Comparison of ENCODE assay signal across 8 mouse cellular contexts in genomic region chr5:74194841-74195613, GRCm38 (mm10). TPM values are rescaled to one million over a fixed set of nuclear protein-coding genes. Genes with fewer than 3 reads are reported as not detected.
DNase-seq lines count a peak whose midpoint lies in the region; ATAC-seq and TF ChIP-seq lines count a peak whose summit lies in the region.

TSS of gene Rasl11b (plus strand) at chr5:74195286.

- peak; percentile 39 for TF ChIP-seq POLR2A in brain, embryonic 14.5 days (IDR thresholded peaks at IDR 0.05; ENCODE audit: borderline replicate concordance, extremely low read depth, insufficient read depth, insufficient read length, poor library complexity, severe bottlenecking)

- no peaks in the 10 kb centered on the region for H3K27me3 ChIP-seq in heart, embryonic 11.5 days (ENCODE audit: control insufficient read depth, insufficient read depth, low read length)
- H3K27me3 ChIP-seq in kidney, embryonic 16.5 days (ENCODE audit: insufficient read depth, low read length), result no peaks in the 10 kb centered on the region
- H3K27me3 ChIP-seq in splenic B cell, adult 2 months (ENCODE audit: control insufficient read depth, insufficient read depth, low read length, poor library complexity, severe bottlenecking), result peaks cover 3% of the 10 kb centered on the region; the same call in 1 of the 2 replicates

- H3K4me1 ChIP-seq in heart, embryonic 11.5 days (ENCODE audit: control insufficient read depth, insufficient read depth, low read length), result peaks cover 45% of the 10 kb centered on the region
- peaks cover 42% of the 10 kb centered on the region for H3K4me1 ChIP-seq in kidney, embryonic 16.5 days (ENCODE audit: insufficient read depth, low read length)

- peak within 1 kb of the TSS; percentile 83 for H3K4me3 ChIP-seq in heart, embryonic 11.5 days (ENCODE audit: low read depth, low read length)
- H3K4me3 ChIP-seq in kidney, embryonic 16.5 days (ENCODE audit: low read length), result peak within 1 kb of the TSS; percentile 68

- peak; percentile 95 for DNase-seq in CD4-positive, CD25-positive, alpha-beta regulatory T cell, adult 2 months (ENCODE audit: low read depth, low spot score)
- peak; percentile 95 for DNase-seq in brain, embryonic 14.5 days (ENCODE audit: low read depth)
- peak; percentile 92 for DNase-seq in liver
- DNase-seq in naive thymus-derived CD4-positive, alpha-beta T cell, adult 2 months (ENCODE audit: low read depth), result peak; percentile 94
- peak; percentile 80 for DNase-seq in splenic B cell, adult 2 months (ENCODE audit: low read depth, low spot score)

- H3K9me3 ChIP-seq in heart, embryonic 11.5 days (replicated peaks; ENCODE audit: control insufficient read depth, low read length), result no peaks in the 10 kb centered on the region
- no peaks in the 10 kb centered on the region for H3K9me3 ChIP-seq in kidney, embryonic 16.5 days (ENCODE audit: low read length)

- H3K36me3 ChIP-seq in heart, embryonic 11.5 days (ENCODE audit: control insufficient read depth, insufficient read depth, low read length), result peaks cover 13% of the 10 kb centered on the region
- peaks cover 26% of the 10 kb centered on the region for H3K36me3 ChIP-seq in kidney, embryonic 16.5 days (ENCODE audit: insufficient read depth, low read length)
- H3K36me3 ChIP-seq in splenic B cell, adult 2 months (ENCODE audit: control insufficient read depth, insufficient read depth, low read length, poor library complexity, severe bottlenecking), result no peaks in the 10 kb centered on the region

- under 1% methylated on average over 81 of the region's 82 CpGs for WGBS in heart, embryonic 11.5 days (ENCODE audit: insufficient replicate concordance)
- under 1% methylated on average over 70 of the region's 82 CpGs for WGBS in kidney, embryonic 16.5 days

- H3K9ac ChIP-seq in heart, embryonic 11.5 days (ENCODE audit: low read depth, low read length), result peak within 1 kb of the TSS; percentile 99
- peak within 1 kb of the TSS; percentile 89 for H3K9ac ChIP-seq in kidney, embryonic 16.5 days (replicated peaks; ENCODE audit: low read length)

- TF ChIP-seq CTCF in brain, embryonic 14.5 days (IDR thresholded peaks at IDR 0.05; ENCODE audit: borderline replicate concordance, extremely low read depth, insufficient read depth, insufficient read length), result peak; percentile 33; the same call in 1 of the 2 replicates

- H3K27ac ChIP-seq in heart, embryonic 11.5 days (ENCODE audit: low read depth, low read length), result peak within 1 kb of the TSS; percentile 80
- peak within 1 kb of the TSS; percentile 63 for H3K27ac ChIP-seq in kidney, embryonic 16.5 days (ENCODE audit: low read length)

- peak within 1 kb of the TSS; percentile 94 for H3K4me2 ChIP-seq in heart, embryonic 11.5 days
- peak within 1 kb of the TSS; percentile 98 for H3K4me2 ChIP-seq in kidney, embryonic 16.5 days (replicated peaks; ENCODE audit: low read depth, low read length)

- peak; percentile 66; the same call in 1 of the 2 replicates for ATAC-seq in erythroblast, adult 5-6 weeks (replicated peaks; ENCODE audit: low FRiP score, poor library complexity, severe bottlenecking)
- ATAC-seq in heart, embryonic 11.5 days (replicated peaks; ENCODE audit: insufficient number of reproducible peaks, low FRiP score, low TSS enrichment), result peak; percentile 95
- ATAC-seq in kidney, embryonic 16.5 days (ENCODE audit: low FRiP score, low TSS enrichment), result peak; percentile 94

RNA-seq across cellular contexts. Expression of gene Rasl11b, which starts in this region (rescaled TPM):
- polyA plus RNA-seq in brain, embryonic 14.5 days (2012; rRNA removed), result 16.0 and 22.4 TPM in 2 replicates
- 0.58 and 0.63 TPM in 2 replicates for total RNA-seq in erythroblast, adult 5-6 weeks (2015; ENCODE audit: low replicate concordance)
- 0.70 TPM in 1 of 2 replicates, not detected in the other for total RNA-seq in erythroblast, adult 5-6 weeks (2017; ENCODE audit: low replicate concordance)
- 75.9 and 87.0 TPM in 2 replicates for polyA plus RNA-seq in heart, embryonic 11.5 days (2014; fragmentation: Nextera tagmentation; extraction: Ambion mirVana)
- polyA plus RNA-seq in kidney, embryonic 16.5 days (2015; fragmentation: Nextera tagmentation; extraction: Ambion mirVana), result 75.1 and 78.0 TPM in 2 replicates

Comparison
In these comparisons a context has a peak if more than half of its experiments do, and no peak if none do; other contexts are left out.
1. Peak in every context shown above with its lines: DNase-seq, ATAC-seq, H3K4me3 ChIP-seq and H3K27ac ChIP-seq.
2. Peak in ATAC-seq in erythroblast, adult 5-6 weeks; RNA of the gene not detected or under 1 TPM.